Comparison of ENCODE assay signal across 16 mouse cellular contexts in genomic region chr9:62372556-62373221, GRCm38 (mm10). TPM values are rescaled to one million over a fixed set of nuclear protein-coding genes. Genes with fewer than 3 reads are reported as not detected.
A peak's percentile ranks its signal among the peaks of the same experiment; 100 is the strongest.
DNase-seq lines count a peak whose midpoint lies in the region; ATAC-seq and TF ChIP-seq lines count a peak whose summit lies in the region.
"Had no signal": no experiment of that assay in that cellular context is flagged by ENCODE, and none has a peak within 500 bp of the region (broad histone marks: within the 10 kb centered on the region; RNA-seq: fewer than 3 reads in every experiment).

No protein-coding gene starts in this region.

- no peaks in the 10 kb centered on the region for H3K9me3 ChIP-seq in stomach, embryonic 16.5 days (replicated peaks; ENCODE audit: control insufficient read depth, low read length)
- H3K9me3 ChIP-seq: limb, embryonic 15.5 days; neural tube, embryonic 15.5 days had no signal

- 60% methylated on average over 9 of the region's 9 CpGs for WGBS in heart, adult 2 months
- WGBS in lung, adult 2 months = 72% methylated on average over 9 of the region's 9 CpGs
- whole genome bisulfite sequencing in stomach, embryonic 16.5 days = 78% methylated on average over 9 of the region's 9 CpGs

- peak overlapping the region; percentile 48 for H3K27ac ChIP-seq in heart, adult 2 months
- peak overlapping the region; percentile 35; the same call in 1 of the 2 replicates for H3K27ac ChIP-seq in embryonic fibroblast, embryonic 13.5 days (ENCODE audit: insufficient read depth, low read length)
- 0 out of 2 replicates have a peak overlapping the region, but pooled peaks have one; percentile 81 for H3K27ac ChIP-seq in stomach, embryonic 16.5 days (ENCODE audit: low read length)
- H3K27ac ChIP-seq: limb, embryonic 15.5 days; neural tube, embryonic 15.5 days had no signal

- peaks cover 6% of the 10 kb centered on the region for H3K79me2 ChIP-seq in heart, adult 2 months (replicated peaks; ENCODE audit: control insufficient read depth, insufficient read depth, low read length)

- peaks cover 7% of the 10 kb centered on the region for H3K36me3 ChIP-seq in heart, adult 2 months (ENCODE audit: control insufficient read depth, insufficient read depth, low read length)
- 0 out of 2 replicates have a peak, but pooled peaks cover 11% of the 10 kb centered on the region for H3K36me3 ChIP-seq in stomach, embryonic 16.5 days (ENCODE audit: control insufficient read depth, insufficient read depth, low read length)

- TF ChIP-seq EP300 in heart, adult 2 months (IDR thresholded peaks at IDR 0.05; ENCODE audit: insufficient read depth, low read depth, low read length) = no peak

- no peak overlapping the region for H3K4me3 ChIP-seq in heart, adult 2 months
- H3K4me3 ChIP-seq in lung, adult 2 months (replicated peaks; ENCODE audit: extremely low read depth, low read depth, low read length) = no peak overlapping the region
- H3K4me3 ChIP-seq in embryonic fibroblast, embryonic 13.5 days (ENCODE audit: insufficient read depth, low read length) = no peak overlapping the region
- no peak overlapping the region for H3K4me3 ChIP-seq in stomach, embryonic 16.5 days (replicated peaks; ENCODE audit: low read length)
- H3K4me3 ChIP-seq: limb, embryonic 15.5 days; neural tube, embryonic 15.5 days had no signal

- peaks cover 39% of the 10 kb centered on the region for H3K4me1 ChIP-seq in heart, adult 2 months (ENCODE audit: control insufficient read depth, insufficient read depth, low read length)
- H3K4me1 ChIP-seq in lung, adult 2 months (ENCODE audit: control insufficient read depth, insufficient read depth, low read length) = peaks cover 51% of the 10 kb centered on the region
- peaks cover 8% of the 10 kb centered on the region; the same call in 1 of the 2 replicates for H3K4me1 ChIP-seq in embryonic fibroblast, embryonic 13.5 days (ENCODE audit: control insufficient read depth, insufficient read depth, low read length)
- H3K4me1 ChIP-seq in stomach, embryonic 16.5 days (ENCODE audit: control insufficient read depth, insufficient read depth, low read length) = peaks cover 44% of the 10 kb centered on the region

- no peak overlapping the region; the same call in 1 of the 2 replicates for H3K9ac ChIP-seq in heart, adult 2 months (ENCODE audit: low read depth, low read length)
- H3K9ac ChIP-seq in stomach, embryonic 16.5 days (ENCODE audit: low read length) = no peak overlapping the region
- H3K9ac ChIP-seq: limb, embryonic 15.5 days; neural tube, embryonic 15.5 days had no signal

- H3K4me2 ChIP-seq in stomach, embryonic 16.5 days (ENCODE audit: low read depth, low read length) = no peak overlapping the region
- H3K4me2 ChIP-seq: limb, embryonic 15.5 days; neural tube, embryonic 15.5 days had no signal

- no peak for DNase-seq in heart, adult 2 months
- DNase-seq in heart, postnatal 36 days = no peak
- DNase-seq in lung, adult 2 months = peak; percentile 13
- no peak for DNase-seq in lung, postnatal 4 days
- no peak for DNase-seq in gastrocnemius, adult 8-10 months (ENCODE audit: low spot score in 2 of 2)
- DNase-seq: adrenal gland, postnatal 25 days; cerebellum, adult 11 months; gastrocnemius, postnatal 14 days; heart, postnatal 4 days; kidney, adult 11 months; retina, postnatal 1 day had no signal

- no peak for TF ChIP-seq POLR2A in heart, adult 2 months (IDR thresholded peaks at IDR 0.05; ENCODE audit: insufficient read depth, low read depth, low read length)
- TF ChIP-seq POLR2A in lung, adult 2 months (IDR thresholded peaks at IDR 0.05; ENCODE audit: borderline replicate concordance, extremely low read depth, low read depth, low read length) = no peak
- TF ChIP-seq POLR2A in embryonic fibroblast, embryonic 13.5 days (IDR thresholded peaks at IDR 0.05; ENCODE audit: low read depth, low read length) = no peak

- intact Hi-C loops in heart, adult 2 months (cut with DNase I) = loop anchor here (1.0 to 2.0 kb wide), 3 partner anchors 29 to 178 kb away; no protein-coding TSS in a partner anchor
- intact Hi-C loops in heart, postnatal 36 days (cut with DNase I) = loop anchor here (1.0 to 5.0 kb wide), 4 partner anchors 35 to 178 kb away; no protein-coding TSS in a partner anchor

- H3K27me3 ChIP-seq in heart, adult 2 months (ENCODE audit: control insufficient read depth, insufficient read depth, low read length) = no peaks in the 10 kb centered on the region
- no peaks in the 10 kb centered on the region for H3K27me3 ChIP-seq in stomach, embryonic 16.5 days (ENCODE audit: control insufficient read depth, insufficient read depth, low read length)
- H3K27me3 ChIP-seq: limb, embryonic 15.5 days; neural tube, embryonic 15.5 days had no signal

- no peak for TF ChIP-seq CTCF in heart, adult 2 months (IDR thresholded peaks at IDR 0.05)
- no peak for TF ChIP-seq CTCF in lung, adult 2 months (IDR thresholded peaks at IDR 0.05; ENCODE audit: insufficient read depth, low read length)
- TF ChIP-seq CTCF in embryonic fibroblast, embryonic 13.5 days (IDR thresholded peaks at IDR 0.05; ENCODE audit: borderline replicate concordance, insufficient read depth, low read length) = no peak

- ATAC-seq in stomach, embryonic 16.5 days (ENCODE audit: insufficient read depth, low FRiP score) = no peak
- ATAC-seq: forebrain, embryonic 16.5 days had no signal

RNA-seq across cellular contexts. Expression of gene Anp32a, which starts 31.6 kb away (rescaled TPM):
- total RNA-seq in heart, adult 2 months (2021) = 100 to 1,000 TPM; 189 to 204 TPM
- polyA plus RNA-seq in heart, adult 2 months (2012; rRNA removed) = 28.8 and 68.2 TPM in 2 replicates
- 100 to 1,000 TPM; 206 to 209 TPM for total RNA-seq in heart, postnatal 36 days (2021)
- polyA plus RNA-seq in lung, adult 2 months (2012; rRNA removed) = 28.9 and 58.2 TPM in 2 replicates
- 352 and 487 TPM in 2 replicates for polyA plus RNA-seq in embryonic fibroblast, embryonic 13.5 days (2011; ENCODE audit: insufficient read length, low read depth, missing spikeins)
- 117 and 125 TPM in 2 replicates for polyA plus RNA-seq in stomach, embryonic 16.5 days (2015; fragmentation: Nextera tagmentation; extraction: Ambion mirVana)
- 10 to 100 TPM; 56.9 to 73.2 (median 69.1) TPM for total RNA-seq in gastrocnemius, adult 8-10 months (2022)
